Mouse (Mus musculus) ES-Bruce4 (cell line): Measurements from ENCODE around the gene Dctn2. TPM values are rescaled to one million over a fixed set of nuclear protein-coding genes. Genes with fewer than 3 reads are reported as not detected.
A peak's percentile ranks its signal among the peaks of the same experiment; 100 is the strongest.

Source experiments
- H3K27ac ChIP-seq: 2 replicates; pipeline ENCODE4 v1.5.1; 2012; ENCODE audit warnings: low read length, inconsistent platforms; ENCODE audit not compliant: insufficient read depth
- H3K27me3 ChIP-seq: 2 replicates; pipeline ENCODE4 v1.6.1; 2012; ENCODE audit warnings: mild to moderate bottlenecking, low read length, inconsistent platforms; ENCODE audit not compliant: control insufficient read depth, poor library complexity, insufficient read depth, severe bottlenecking
- H3K36me3 ChIP-seq: 2 replicates; pipeline ENCODE4 v1.6.1; 2012; ENCODE audit warnings: inconsistent platforms, mild to moderate bottlenecking, low read length, moderate library complexity; ENCODE audit not compliant: control insufficient read depth, poor library complexity, insufficient read depth, severe bottlenecking
- H3K4me1 ChIP-seq: one replicate; pipeline ENCODE4 v1.8.1; 2011; ENCODE audit warnings: low read length; ENCODE audit not compliant: control insufficient read depth, insufficient read depth
- H3K4me3 ChIP-seq: 2 replicates; pipeline ENCODE4 v1.5.1; 2011; ENCODE audit warnings: low read depth, mild to moderate bottlenecking, low read length
- H3K9ac ChIP-seq: 2 replicates; pipeline ENCODE4 v1.6.1; 2012; ENCODE audit warnings: low read depth, mild to moderate bottlenecking, inconsistent platforms; ENCODE audit not compliant: poor library complexity, severe bottlenecking
- H3K9me3 ChIP-seq: replicated peaks from 2 replicates; pipeline ENCODE4 v1.6.1; 2012; ENCODE audit warnings: mild to moderate bottlenecking, low read length, inconsistent platforms; ENCODE audit not compliant: control insufficient read depth, poor library complexity, insufficient read depth, severe bottlenecking
- CTCF ChIP-seq: IDR thresholded peaks from one replicate; pipeline ENCODE4 v1.8.1; 2011; ENCODE audit warnings: low read depth, low read length
- EP300 ChIP-seq: IDR thresholded peaks from 2 replicates; pipeline ENCODE4 v1.6.1; 2011; ENCODE audit warnings: low read depth, low read length; ENCODE audit not compliant: insufficient read depth
- POLR2A ChIP-seq: IDR thresholded peaks from one replicate; pipeline ENCODE4 v1.8.1; 2011; ENCODE audit warnings: low read length; ENCODE audit not compliant: insufficient read depth
- polyA plus RNA-seq: library from polyadenylated mRNA; stranded (reverse); fragments of >200 nt; gene quantifications from 2 replicates; pipeline ENCODE4 v1.2.4, GENCODE M21; 2011; ENCODE audit warnings: low read depth; ENCODE audit not compliant: missing spikeins, insufficient read depth, insufficient read length

The Dctn2 gene
- polyA plus RNA-seq, 1 experiment = 124 TPM

- H3K4me1 ChIP-seq = peaks cover 12% of the 10 kb centered on the region
- no peaks in the 10 kb centered on the region for H3K27me3 ChIP-seq
- TF ChIP-seq CTCF (peak; percentile 43), POLR2A (no peak)
- H3K9ac ChIP-seq = no peak overlapping the region
- no peaks in the 10 kb centered on the region for H3K9me3 ChIP-seq
- no peak overlapping the region for H3K4me3 ChIP-seq
- H3K27ac ChIP-seq = no peak overlapping the region
- H3K36me3 ChIP-seq = no peaks in the 10 kb centered on the region
Observed at GRCm38 (mm10) chr10:127324495-127324894, 58.3 kb downstream of the Dctn2 start.

- TF ChIP-seq CTCF (no peak), POLR2A (no peak), EP300 (no peak)
Observed at GRCm38 (mm10) chr10:127325454-127326016, 59.4 kb downstream of the Dctn2 start.

GRCm38 (mm10) chr10:127326017-127326801 is 60.0 kb downstream of the Dctn2 start:
- H3K9me3 ChIP-seq = no peaks in the 10 kb centered on the region
- H3K9ac ChIP-seq = peak overlapping the region; percentile 75
- H3K27me3 ChIP-seq = no peaks in the 10 kb centered on the region
- peak overlapping the region; percentile 56 for H3K4me3 ChIP-seq
- no peak overlapping the region for H3K27ac ChIP-seq
- TF ChIP-seq EP300 (no peak), CTCF (no peak), POLR2A (no peak)
- H3K4me1 ChIP-seq = peaks cover 12% of the 10 kb centered on the region
- 0 out of 2 replicates have a peak, but pooled peaks cover 5% of the 10 kb centered on the region for H3K36me3 ChIP-seq

More at GRCm38 (mm10) chr10:127325454-127326016, 59.4 kb downstream of the Dctn2 start:
- no peak overlapping the region for H3K27ac ChIP-seq
- H3K9me3 ChIP-seq = no peaks in the 10 kb centered on the region
- no peaks in the 10 kb centered on the region for H3K27me3 ChIP-seq
- H3K4me1 ChIP-seq = peaks cover 12% of the 10 kb centered on the region
- H3K9ac ChIP-seq = peak overlapping the region; percentile 75
- H3K36me3 ChIP-seq = no peaks in the 10 kb centered on the region
- peak overlapping the region; percentile 56 for H3K4me3 ChIP-seq

GRCm38 (mm10) chr10:127326828-127327227 is 60.7 kb downstream of the Dctn2 start:
- H3K36me3 ChIP-seq = 0 out of 2 replicates have a peak, but pooled peaks cover 5% of the 10 kb centered on the region
- H3K9ac ChIP-seq = peak overlapping the region; percentile 75

GRCm38 (mm10) chr10:127327461-127328145 is 61.4 kb downstream of the Dctn2 start:
- Histone ChIP-seq H3K4me3 (no peak overlapping the region), H3K4me1 (peaks cover 10% of the 10 kb centered on the region), H3K9me3 (no peaks in the 10 kb centered on the region), H3K27me3 (no peaks in the 10 kb centered on the region), H3K9ac (peak overlapping the region; percentile 75; the same call in 1 of the 2 replicates), H3K36me3 (0 out of 2 replicates have a peak, but pooled peaks cover 5% of the 10 kb centered on the region), H3K27ac (no peak overlapping the region)
- TF ChIP-seq CTCF = peak; percentile 26
- TF ChIP-seq EP300 = no peak

More at GRCm38 (mm10) chr10:127326828-127327227, 60.7 kb downstream of the Dctn2 start:
- Histone ChIP-seq H3K27me3 (no peaks in the 10 kb centered on the region), H3K9me3 (no peaks in the 10 kb centered on the region), H3K4me3 (peak overlapping the region; percentile 56), H3K4me1 (peaks cover 12% of the 10 kb centered on the region), H3K27ac (no peak overlapping the region)
- TF ChIP-seq CTCF (no peak), POLR2A (no peak), EP300 (no peak)

GRCm38 (mm10) chr10:127330212-127330611 is 64.0 kb downstream of the Dctn2 start:
- H3K4me3 ChIP-seq = no peak overlapping the region
- no peaks in the 10 kb centered on the region for H3K27me3 ChIP-seq
- H3K9ac ChIP-seq = no peak overlapping the region
- no peak for TF ChIP-seq EP300
- no peak for TF ChIP-seq POLR2A
- TF ChIP-seq CTCF = no peak
- H3K27ac ChIP-seq = no peak overlapping the region
- peaks cover 3% of the 10 kb centered on the region for H3K4me1 ChIP-seq
- peaks cover 7% of the 10 kb centered on the region; the same call in 1 of the 2 replicates for H3K36me3 ChIP-seq
- no peaks in the 10 kb centered on the region for H3K9me3 ChIP-seq

Other genes starting within 250 kb of the Dctn2 start
- 40.6 and 47.9 TPM in 2 replicates for gene Tsfm, start 235.5 kb upstream of the Dctn2 start, polyA plus RNA-seq
- 20.2 and 22.8 TPM in 2 replicates for gene Mettl1, start 225.0 kb upstream of the Dctn2 start, polyA plus RNA-seq
- 0.41 and 0.51 TPM in 2 replicates for gene Eef1akmt3, start 224.9 kb upstream of the Dctn2 start, polyA plus RNA-seq
- 0.42 TPM in 1 of 2 replicates, not detected in the other for gene Cyp27b1, start 218.1 kb upstream of the Dctn2 start, polyA plus RNA-seq
- 8.8 and 9.5 TPM in 2 replicates for gene March9, start 206.2 kb upstream of the Dctn2 start, polyA plus RNA-seq
- 619 and 675 TPM in 2 replicates for gene Cdk4, start 202.8 kb upstream of the Dctn2 start, polyA plus RNA-seq
- gene Tspan31, start 196.1 kb upstream of the Dctn2 start, polyA plus RNA-seq = 71.0 and 75.9 TPM in 2 replicates
- gene Agap2, start 191.1 kb upstream of the Dctn2 start, polyA plus RNA-seq = 0.72 and 0.85 TPM in 2 replicates
- gene Os9, start 145.2 kb upstream of the Dctn2 start, polyA plus RNA-seq = 14.1 and 16.7 TPM in 2 replicates
- 7.7 and 9.5 TPM in 2 replicates for gene B4galnt1, start 101.1 kb upstream of the Dctn2 start, polyA plus RNA-seq
- 24.6 and 35.2 TPM in 2 replicates for gene Slc26a10, start 85.7 kb upstream of the Dctn2 start, polyA plus RNA-seq
- 50.9 and 54.3 TPM in 2 replicates for gene Arhgef25, start 76.3 kb upstream of the Dctn2 start, polyA plus RNA-seq
- 49.8 and 50.8 TPM in 2 replicates for gene Dtx3, start 70.6 kb upstream of the Dctn2 start, polyA plus RNA-seq
- 36.7 and 39.2 TPM in 2 replicates for gene Pip4k2c, start 54.8 kb upstream of the Dctn2 start, polyA plus RNA-seq
- gene Kif5a, start 3.0 kb upstream of the Dctn2 start, polyA plus RNA-seq = 7.3 and 8.0 TPM in 2 replicates
- 26.2 and 26.7 TPM in 2 replicates for gene Mbd6, start 22.6 kb downstream of the Dctn2 start, polyA plus RNA-seq
- 129 and 136 TPM in 2 replicates for gene Mars, start 45.4 kb downstream of the Dctn2 start, polyA plus RNA-seq
- gene Arhgap9, start 55.6 kb downstream of the Dctn2 start, polyA plus RNA-seq = 8.5 and 9.1 TPM in 2 replicates
- 19.8 and 21.4 TPM in 2 replicates for gene Gli1, start 75.6 kb downstream of the Dctn2 start, polyA plus RNA-seq
- gene Inhbe, start 88.0 kb downstream of the Dctn2 start, polyA plus RNA-seq = not detected in 2 replicates
- gene Inhbc, start 104.1 kb downstream of the Dctn2 start, polyA plus RNA-seq = not detected in 2 replicates
- 107 and 122 TPM in 2 replicates for gene R3hdm2, start 114.0 kb downstream of the Dctn2 start, polyA plus RNA-seq
- gene Stac3, start 235.3 kb downstream of the Dctn2 start, polyA plus RNA-seq = 1.9 and 2.6 TPM in 2 replicates
- gene Ndufa4l2, start 248.6 kb downstream of the Dctn2 start, polyA plus RNA-seq = 5.4 and 5.7 TPM in 2 replicates